Mouse (Mus musculus) embryo, embryonic 11 days (tissue): Measurements from ENCODE around the gene Hmgcll1.

Experiments used
- DNase-seq: peaks from one replicate; pipeline ENCODE4 v3.0.0-alpha.2; 2015

Gene Hmgcll1

DNA sequence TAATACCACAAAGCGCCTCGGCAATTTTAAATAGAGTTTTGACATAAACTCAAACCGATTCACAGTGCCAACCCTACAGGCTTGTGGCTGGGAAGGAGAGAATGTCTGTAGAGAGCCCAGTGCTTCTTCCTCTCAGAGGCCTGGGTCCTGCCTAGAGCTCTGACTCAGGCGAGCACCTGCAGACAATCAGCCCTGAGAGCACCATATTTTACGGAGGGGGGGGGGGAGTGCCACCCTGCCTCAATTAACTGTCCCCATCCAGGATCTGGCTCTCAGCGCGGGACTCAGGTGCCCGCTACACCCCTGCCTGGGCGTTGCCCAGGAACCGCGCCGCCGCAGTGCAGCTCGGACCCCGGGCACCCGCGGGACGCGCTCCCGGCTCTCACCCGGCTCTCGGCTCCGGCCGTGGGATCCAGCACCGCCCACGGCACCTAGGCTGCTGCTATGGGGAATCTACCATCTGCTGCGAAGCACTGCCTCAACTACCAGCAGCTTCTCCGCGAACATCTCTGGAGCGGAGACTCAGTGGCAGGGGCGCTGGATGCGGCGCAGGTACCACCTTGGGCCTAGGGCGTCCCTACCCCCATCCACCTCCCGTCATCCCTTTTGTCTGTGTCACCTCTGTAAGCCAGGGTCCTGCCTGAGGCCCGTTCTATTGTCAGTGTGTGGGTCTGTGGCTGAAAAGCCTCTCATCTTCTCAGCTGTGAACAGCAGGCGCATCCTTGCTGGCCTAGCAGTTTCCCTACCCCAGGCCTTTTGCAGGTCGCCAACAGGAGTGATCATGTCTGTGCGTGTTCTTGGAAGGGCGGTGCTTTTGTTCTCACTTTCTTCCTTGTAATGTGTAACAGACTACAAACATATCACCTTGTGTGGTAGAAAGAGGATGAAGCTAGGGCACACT, at the start of gene Hmgcll1:
Hmgcll1 (plus strand) TSS at position 225 of the 901 bp plus-strand sequence.
- peak; percentile 70 for DNase-seq

DNA sequence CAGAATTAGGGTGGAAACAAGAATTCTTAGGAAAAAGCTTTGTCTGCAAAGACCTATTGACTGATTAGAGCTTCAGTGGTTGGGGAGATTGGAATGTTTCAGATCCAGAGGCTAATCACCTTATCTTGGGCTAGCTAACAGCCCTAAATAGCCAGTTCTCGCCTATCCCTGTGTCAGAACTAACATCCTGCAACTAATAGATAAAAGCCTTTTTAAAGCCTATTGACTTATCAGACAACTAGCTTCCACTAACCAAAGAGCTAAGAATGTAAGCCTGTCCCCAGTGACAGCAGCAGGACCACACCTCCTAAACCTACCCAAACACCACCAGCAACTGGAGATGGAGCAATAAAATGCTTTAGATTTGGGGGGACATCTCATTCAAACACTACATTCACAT, 34.6 kb upstream of the Hmgcll1 start:
- DNase-seq: no peak

DNA sequence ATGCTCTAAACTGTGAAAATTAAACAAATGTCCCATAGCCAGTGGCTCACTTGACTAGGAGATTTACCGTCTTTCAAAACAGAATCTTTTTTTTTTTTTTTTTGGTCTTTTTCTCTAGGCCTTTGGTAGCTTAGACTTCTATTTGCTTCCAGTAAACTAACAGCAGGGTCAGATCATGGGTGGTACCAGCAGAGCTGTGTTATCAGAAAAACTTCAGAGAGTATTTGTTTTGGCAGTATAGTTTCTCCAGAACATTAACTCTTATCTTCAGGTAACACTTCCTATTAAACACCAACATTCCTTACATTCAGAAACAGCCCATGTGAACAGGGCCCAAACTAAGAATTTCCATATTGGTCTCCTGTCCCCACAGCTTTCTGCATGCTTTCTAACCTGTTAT, 33.5 kb upstream of the Hmgcll1 start:
- no peak for DNase-seq

DNA sequence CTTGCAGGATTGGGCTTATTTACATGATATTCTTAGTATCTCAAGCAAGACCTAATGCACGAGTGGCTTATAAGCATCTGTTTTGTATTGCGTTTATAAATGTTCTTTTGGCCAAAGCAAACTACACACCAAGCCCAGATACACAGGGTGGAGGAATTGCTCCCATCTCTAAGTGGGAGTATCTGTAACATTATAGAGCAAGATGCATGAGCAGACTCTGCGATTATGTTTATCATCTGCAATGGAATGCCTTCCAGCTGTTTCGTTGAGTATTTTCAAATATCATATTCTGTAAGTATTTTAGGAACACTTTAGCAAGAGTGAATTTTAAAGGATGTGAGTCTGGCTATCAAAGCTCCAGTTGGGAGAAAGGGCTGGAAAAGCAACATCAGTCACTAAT, 25.2 kb upstream of the Hmgcll1 start:
- DNase-seq: no peak

DNA sequence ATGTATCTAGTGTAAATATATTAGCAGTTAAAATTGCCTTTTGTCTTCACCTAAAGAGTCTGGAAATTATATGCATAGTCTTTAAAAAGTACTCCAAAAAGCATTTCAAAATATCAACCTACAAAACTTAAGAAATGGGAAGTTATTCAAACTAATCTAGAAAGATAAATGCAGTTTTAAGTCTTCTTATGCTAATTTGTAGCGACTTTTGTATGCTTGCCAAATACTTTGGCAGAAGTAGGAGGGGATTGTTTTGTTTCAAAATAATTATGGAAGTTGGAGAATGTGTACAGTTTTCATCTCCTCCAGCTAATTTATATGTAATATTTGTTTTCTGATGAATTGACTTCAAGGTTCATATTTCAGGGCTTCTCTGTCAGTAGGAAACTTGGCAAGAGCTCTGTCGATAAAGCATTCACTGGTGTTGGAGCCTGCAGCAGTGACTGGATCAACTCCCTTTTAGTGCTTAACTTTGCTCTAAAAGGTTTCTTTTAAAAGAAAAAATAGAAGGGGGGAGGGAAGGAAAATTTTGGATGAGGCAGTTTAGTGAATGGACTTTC, 15.8 kb upstream of the Hmgcll1 start:
- DNase-seq: no peak

DNA sequence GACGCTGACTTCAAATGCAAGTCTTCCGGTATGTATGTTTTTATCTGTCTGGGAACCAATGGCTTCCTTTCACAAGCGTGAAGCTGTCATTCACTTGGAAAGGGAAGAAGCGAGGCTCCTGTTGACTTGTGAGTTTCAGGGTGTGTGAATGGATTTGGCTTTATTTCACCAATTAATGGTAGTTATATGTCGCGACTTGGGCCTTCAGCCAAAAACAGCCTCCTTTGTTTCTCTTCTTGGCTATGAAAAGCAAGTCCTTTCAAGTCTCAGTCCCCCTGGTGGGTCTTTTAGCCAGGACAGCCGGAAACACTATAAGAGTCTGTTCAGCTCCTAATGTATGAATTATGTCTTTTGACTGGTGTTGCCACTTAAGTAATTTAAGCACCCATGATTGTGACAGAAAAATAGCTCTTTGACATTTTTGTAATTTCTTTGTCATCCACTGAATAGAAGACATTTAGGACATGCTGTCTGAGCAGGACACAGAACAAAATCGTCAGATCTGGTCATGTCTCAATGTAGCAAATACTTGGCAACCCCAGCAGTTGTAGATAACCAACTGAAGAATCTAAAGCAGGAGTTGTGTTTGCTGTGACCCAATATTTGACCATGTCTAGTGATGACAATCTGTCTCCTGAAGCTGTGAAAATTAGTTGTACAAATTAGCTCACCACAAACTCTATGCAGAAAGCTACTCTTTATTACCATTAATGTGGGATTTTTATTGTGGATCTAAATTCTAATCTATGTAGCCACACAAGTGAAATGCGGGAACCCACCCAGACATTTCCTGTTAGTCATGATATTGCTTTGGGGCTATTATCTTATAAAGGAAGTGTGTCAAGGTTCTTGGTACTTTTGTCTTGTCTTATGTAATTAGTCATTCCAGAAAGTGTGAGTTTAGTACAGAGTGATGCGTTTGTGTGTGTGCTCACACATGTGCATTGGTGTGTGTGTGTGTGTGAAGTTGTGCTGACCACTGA, 13.5 kb upstream of the Hmgcll1 start:
- DNase-seq: no peak

DNA sequence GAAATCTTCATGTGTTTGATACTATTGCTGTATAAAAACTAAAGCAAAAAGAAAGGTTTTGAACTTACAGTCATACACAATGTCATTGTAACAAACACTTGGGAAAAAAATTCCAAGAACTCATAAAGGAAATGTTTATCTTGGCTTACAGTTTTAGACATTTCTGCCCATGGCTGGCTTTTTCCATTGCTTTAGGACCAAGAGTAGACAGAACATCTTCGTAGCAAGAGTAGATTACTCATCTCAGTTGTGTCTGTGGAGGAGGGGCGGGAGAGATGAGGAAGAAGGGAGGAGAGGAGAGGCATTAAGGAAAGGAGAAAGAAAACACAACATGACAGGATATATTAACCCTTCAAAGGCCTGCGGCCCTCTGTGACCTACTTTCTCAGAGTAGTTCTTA, 11.6 kb upstream of the Hmgcll1 start:
- DNase-seq: no peak

DNA sequence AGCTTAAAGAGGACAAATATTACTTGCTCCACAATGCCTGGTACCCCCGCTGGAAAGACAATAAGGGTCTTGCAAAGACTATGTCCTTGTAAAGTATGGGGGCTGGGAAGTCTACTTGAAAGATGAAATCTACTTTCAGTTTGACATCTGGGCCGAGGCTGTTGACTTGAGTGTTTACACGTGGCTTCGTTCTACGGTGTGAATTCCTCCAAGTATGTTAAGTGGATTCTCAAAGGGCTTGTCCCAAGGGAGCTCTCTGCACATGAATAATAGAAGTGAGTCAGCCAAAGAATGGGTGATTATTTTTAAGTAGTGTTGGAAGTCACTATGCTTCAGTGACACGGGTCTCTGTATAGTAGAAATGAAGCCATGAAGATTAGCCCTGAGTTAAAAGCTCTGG, 11.0 kb upstream of the Hmgcll1 start:
- no peak for DNase-seq

DNA sequence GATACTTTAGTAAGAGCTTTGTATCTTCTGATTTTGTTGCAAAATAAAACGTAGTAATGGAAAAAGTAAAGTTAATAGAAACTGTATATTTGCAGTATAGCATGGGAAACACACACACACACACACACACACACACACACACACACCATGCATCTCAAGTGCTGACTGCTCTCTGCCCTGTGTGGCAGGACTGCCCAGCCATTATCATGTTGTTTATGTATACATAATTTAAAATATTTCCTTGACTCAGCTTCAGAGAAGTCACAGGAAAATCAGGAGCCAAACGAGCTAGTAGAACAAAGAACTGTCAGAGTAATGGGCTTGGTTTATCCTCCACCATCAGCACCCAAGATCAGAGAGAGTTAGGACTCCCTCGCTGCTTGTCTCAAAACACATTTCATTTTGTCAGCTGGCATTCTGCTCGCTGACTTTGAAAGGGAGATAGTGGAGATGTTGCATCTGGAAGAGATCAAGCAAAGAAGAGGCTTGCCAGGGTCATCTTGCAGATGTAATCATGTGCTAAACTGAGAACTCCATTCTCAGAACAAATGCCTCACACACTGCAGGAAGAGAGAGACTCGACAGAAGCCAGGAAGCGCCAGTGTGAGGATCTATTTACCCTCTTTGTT, 7.2 kb upstream of the Hmgcll1 start:
- DNase-seq: no peak

DNA sequence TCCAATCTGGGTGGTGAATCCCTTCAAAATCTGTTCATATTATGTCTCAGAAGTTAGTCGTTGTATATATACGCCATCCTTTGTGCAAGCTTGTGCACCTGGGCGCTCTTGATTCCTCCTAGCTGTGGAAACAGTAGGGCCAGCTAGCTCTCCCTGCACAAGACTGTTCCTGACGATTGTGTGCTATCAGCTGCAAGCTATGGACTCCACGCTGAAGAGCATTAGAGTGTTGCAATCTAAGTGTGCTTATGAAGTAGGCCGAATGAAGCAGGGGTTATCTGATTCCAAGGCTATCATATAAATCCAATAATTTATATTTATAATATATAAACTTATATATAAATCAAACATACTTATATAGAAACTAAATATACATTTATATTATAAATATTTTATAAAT, 866 bp upstream of the Hmgcll1 start:
- DNase-seq: no peak

DNA sequence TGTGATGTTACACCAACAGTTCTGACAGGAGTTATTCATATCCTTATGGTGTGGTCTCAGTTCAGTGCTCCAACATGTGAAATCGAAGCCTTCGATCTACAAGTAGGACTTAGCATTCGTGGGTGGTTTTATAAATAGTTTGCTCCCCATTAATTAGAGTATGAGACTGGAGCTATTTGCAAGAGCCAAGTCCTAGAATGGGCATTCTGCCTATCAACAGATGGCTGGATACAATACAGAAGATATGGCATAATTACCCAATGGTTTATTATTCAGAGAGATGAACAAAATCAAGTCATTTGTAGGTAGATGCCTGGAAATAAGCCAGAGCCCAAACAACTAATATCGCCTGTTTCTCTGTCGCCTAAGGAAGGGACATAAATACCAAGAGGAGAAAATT, 1.3 kb downstream of the Hmgcll1 start:
- no peak for DNase-seq

DNA sequence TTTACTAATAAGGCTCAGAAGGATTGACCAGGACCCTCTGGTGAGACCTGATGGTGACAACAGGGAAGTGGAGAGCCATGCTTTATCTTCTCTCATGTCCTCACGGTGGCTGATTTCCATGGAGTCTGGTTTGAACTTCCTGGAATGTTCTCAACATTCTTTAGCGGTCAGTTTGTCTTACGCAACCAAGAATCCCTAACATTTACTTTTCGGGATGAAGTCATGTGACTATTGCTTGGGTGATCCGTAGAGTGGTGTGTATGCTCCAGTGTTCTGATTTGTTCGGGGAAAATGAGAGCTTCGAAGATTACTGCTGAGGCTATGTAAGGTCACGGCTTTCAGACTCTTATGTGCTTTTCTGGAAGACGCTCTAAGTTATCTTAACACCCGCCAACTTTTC, 1.9 kb downstream of the Hmgcll1 start:
- DNase-seq: no peak

DNA sequence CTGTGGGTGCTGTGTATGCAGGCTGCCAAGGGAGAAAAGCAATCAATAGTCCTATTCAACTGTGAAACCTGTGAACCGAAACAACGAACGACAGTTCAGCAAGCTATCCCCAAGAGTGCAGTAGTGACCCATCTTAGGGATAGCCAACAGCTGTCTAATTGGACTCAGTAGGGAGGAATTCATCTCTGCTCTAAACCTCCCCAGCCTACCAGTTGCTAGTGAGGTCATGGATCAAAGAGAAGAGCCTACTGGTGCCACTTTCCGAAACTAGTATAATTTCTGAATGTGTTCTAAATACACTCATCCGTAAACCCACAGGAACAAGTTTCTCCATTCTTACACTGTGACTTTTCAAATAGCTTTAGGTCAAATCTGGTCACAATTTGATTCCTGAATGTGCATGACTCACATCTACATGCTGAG, 8.9 kb downstream of the Hmgcll1 start:
- DNase-seq: no peak

DNA sequence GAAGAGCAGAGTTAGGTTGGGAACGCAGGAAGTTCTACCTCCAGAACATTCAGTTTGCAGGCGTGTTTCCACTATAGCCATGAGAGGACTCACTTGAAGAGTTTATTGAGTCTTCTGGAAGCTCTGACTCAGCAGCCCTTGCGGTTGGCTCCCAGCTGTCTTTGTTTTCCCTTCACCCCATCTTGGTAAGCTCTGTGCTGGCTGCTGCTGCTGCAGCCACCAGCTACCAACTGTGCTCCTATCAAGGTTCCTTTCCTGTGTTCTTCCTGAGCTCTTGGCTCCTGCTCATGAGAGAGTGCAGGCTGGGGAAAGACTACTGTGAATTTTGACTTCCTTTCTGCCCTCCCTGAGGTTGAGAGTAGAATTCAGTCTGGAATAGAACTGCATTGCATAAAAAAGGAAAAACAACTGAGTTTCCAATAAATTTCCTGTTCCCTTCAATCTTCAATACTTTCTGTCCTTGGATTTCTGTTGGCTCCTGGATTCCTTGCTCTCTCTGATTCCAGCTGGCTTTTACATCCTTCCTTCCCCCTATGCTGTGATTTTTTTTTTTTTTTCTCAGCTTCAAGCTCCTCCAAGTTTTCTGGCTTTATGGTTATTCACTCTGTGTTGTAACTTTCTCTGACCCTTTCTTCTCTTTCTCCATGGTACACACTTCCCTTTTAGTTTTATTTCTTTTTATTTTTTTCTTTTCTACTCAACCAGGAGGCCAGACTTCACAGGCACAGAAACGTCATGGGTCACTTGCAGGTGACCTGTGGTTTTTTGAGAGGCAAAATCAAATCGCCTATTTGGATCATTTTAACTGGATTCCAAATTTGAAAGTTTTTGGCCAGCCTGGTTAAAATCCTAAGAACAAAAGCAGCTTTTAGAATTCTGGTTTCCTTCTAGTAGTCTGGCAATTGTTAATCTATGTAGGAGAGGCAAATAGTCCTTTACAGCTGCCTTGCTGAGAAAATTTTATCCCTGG, 9.9 kb downstream of the Hmgcll1 start:
- no peak for DNase-seq

DNA sequence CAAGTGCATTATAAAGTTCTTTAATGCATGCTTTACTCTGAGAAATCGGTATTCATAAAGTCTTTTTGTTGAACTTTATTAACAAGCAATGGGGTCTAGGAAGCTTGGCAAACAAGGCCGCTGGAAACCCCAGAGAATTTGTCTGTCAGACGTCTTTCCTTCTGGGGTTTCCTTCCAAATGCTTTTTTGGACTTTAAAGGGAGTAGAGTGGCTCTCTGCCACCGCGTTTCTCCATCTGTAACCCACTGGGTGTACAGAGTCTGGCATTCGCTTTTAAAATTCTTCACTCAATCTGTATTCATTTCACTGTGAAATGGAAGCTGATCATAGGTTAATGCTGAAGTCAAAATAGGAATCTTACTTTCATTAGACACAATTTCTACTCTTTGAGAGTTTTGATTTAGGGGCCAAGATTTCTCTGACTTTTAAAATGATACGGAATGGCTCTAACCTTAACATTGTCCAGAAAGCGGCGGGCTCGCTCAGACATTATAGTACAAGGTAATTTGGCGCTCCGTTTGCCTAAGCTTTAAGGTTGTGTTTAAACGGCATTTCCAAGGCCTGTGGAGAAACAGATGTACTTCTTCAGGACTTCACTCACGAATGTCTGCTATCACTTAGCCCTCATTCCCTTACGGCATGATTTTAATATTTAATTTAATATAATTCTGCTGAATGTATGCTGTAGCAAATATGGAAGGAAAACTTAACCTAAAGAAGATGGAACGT, 15.0 kb downstream of the Hmgcll1 start:
- no peak for DNase-seq

DNA sequence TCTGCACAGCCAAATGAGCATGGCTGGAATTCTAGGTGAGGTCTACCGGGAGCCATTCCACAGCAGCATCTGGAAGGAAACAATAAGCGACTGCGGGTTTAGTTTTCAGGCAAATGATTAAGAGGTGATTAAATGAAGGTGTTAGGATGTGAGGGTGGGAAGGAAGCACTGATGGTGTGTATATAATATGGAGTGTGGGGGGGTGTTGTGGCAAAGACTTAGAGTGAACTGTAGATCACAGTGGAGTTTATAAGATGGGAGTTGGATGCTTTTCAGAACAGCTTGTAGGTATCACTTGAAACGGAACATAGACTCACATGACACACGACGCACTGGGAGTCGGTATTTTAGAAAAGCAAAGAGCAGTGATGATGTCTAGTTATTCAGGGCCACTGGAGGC, 20.4 kb downstream of the Hmgcll1 start:
- DNase-seq: no peak

DNA sequence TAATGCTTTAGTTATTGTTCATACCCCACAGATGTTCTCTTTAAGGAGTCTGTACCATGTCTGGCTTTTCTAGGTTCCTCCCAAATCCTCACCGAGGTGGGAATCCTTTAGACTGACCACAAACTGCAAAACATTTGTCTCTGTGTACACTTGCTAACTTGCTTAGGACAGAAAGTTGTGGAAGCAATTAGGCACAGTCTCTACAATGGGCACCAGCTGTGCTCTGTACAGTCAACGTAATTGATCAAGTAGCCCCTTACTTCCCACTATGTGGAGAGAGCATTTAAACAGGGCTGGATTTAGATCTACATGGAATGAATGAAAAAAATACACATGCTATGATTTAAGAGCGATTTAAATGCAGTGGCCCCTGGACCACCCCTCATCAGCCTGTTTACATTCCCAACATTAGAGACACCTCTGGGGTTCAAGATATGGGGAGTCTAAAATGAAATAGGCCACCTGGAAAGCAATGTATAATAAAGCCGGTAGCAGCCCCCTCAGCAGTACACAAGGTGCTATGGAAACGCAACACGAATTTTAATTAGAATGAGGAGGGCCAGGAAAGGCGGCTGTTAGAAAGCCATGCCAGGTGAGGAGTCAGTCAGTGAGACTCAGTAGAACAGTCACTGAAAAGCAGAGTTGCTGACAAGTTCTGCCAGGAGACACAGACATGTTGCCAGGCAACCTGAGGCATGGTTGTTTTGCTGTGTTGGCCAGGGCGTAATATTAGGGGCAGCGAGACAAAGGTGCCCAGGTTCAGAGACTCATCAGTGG, 23.9 kb downstream of the Hmgcll1 start:
- DNase-seq: no peak

DNA sequence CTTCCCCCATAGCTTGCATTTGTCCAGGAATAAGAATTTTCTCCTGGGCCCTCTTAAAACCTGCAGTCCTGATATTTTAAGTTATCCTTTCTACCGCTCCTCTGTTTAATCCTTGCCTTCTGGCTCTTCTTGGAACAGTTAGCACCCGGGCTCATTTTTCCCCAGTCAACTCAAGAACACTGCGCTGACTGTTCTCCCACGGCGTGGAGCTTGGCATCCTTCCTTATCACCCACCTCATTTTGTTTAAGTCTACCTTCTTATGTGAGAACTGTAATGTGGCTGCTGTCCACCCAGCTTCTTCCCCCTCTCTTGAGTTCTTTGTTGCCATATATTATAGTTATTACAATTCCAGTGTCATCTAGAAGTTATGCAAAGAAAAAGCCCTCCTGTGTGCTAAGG, 25.1 kb downstream of the Hmgcll1 start:
- DNase-seq: no peak

DNA sequence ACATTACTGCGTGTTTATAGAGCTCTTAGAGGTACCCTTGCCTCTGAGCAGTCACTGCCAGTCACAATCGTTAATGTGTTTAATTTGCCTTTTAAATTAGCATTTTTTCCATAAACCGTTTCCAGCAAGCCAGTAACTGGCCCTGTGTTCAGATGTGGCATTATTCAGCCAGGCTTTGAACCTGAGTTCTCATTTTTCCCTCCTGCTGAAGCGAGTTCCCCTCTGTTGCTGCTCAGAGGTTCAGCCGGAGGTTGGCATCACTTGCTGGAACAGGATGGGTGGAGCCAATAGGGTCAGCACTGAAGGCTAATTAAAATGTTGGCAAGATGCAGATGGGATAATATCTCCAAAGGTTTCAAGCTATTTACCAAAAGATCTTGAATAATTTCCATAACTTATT, 28.7 kb downstream of the Hmgcll1 start:
- DNase-seq: no peak

DNA sequence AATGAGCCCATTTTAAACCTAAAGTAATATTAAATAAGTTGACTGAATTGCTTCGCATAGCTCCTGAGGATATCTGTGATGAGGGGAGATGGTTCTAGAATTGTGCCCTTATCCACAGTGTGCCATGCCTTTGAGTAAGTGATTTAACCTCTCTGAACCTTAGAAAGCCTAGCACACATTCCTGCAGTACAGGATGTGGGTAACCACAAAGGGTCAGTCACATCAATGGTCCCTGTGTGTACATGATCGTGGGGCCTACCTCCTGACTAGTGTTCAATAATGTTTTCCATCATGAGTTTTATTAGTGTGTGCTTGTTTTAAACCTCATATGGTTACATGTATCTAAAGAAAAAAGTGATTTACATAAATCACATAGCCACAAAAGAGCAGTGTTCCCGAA, 46.3 kb downstream of the Hmgcll1 start:
- no peak for DNase-seq
